Mouse (Mus musculus) midbrain, postnatal 0 days (tissue): ENCODE measurements around the gene Chl1. TPM values are rescaled to one million over a fixed set of nuclear protein-coding genes. Genes with fewer than 3 reads are reported as not detected.
A peak's percentile ranks its signal among the peaks of the same experiment; 100 is the strongest.

ENCODE experiments used
- ATAC-seq: fragments of 200-750 bp; cut with Nextera tagmentation; 2 replicates; pipeline ENCODE4 v1.8.0; 2017; ENCODE audit warnings: moderate number of reproducible peaks, mild to moderate bottlenecking, moderate TSS enrichment, moderate library complexity; ENCODE audit not compliant: low FRiP score
- DNase-seq: peaks from one replicate; pipeline ENCODE4 v3.0.0-alpha.2; 2015; ENCODE audit warnings: low spot score
- H3K27ac ChIP-seq: fragments of 300-500 bp; sonication (generic); 2 replicates; pipeline ENCODE4 v1.5.1; 2014; ENCODE audit warnings: low read depth, mild to moderate bottlenecking, low read length, mixed read lengths
- H3K27me3 ChIP-seq: fragments of 300-500 bp; sonication (generic); 2 replicates; pipeline ENCODE4 v1.6.1; 2014; ENCODE audit warnings: low read length, control low read depth, mixed read lengths; ENCODE audit not compliant: insufficient read depth
- H3K36me3 ChIP-seq: fragments of 300-500 bp; sonication (generic); 2 replicates; pipeline ENCODE4 v1.6.1; 2014; ENCODE audit warnings: low read length, control low read depth, mixed read lengths; ENCODE audit not compliant: insufficient read depth
- H3K4me1 ChIP-seq: fragments of 300-500 bp; sonication (generic); 2 replicates; pipeline ENCODE4 v1.6.1; 2014; ENCODE audit warnings: mild to moderate bottlenecking, control low read depth, antibody characterized with exemption, low read length, mixed read lengths; ENCODE audit not compliant: insufficient read depth
- H3K4me2 ChIP-seq: fragments of 300-500 bp; sonication (generic); 2 replicates; pipeline ENCODE4 v1.6.1; 2014; ENCODE audit warnings: low read depth, mild to moderate bottlenecking, low read length, mixed read lengths; ENCODE audit not compliant: poor library complexity, severe bottlenecking
- H3K4me3 ChIP-seq: fragments of 300-500 bp; sonication (generic); 2 replicates; pipeline ENCODE4 v1.5.1; 2014; ENCODE audit warnings: low read depth, mild to moderate bottlenecking, low read length, moderate library complexity
- H3K9ac ChIP-seq: fragments of 300-500 bp; sonication (generic); replicated peaks from 2 replicates; pipeline ENCODE4 v1.6.1; 2014; ENCODE audit warnings: mild to moderate bottlenecking, low read length, moderate library complexity, mixed read lengths; ENCODE audit not compliant: poor library complexity, severe bottlenecking
- H3K9me3 ChIP-seq: fragments of 300-500 bp; sonication (generic); 2 replicates; pipeline ENCODE4 v1.6.1; 2016; ENCODE audit warnings: low read length, control low read depth
- CTCF ChIP-seq: IDR thresholded peaks from 2 replicates; pipeline ENCODE4 v1.5.1; 2016; ENCODE audit warnings: antibody characterized with exemption, mild to moderate bottlenecking
- WGBS: fragments of 180-500 bp; shearing (Covaris S2); extraction: QIAGEN DNeasy Blood & Tissue Kit; methylation state at CpG from one replicate; pipeline ENCODE4 v1.1.7; 2014; 5-methylcytosine and 5-hydroxymethylcytosine counted together
- polyA plus RNA-seq: library from polyadenylated mRNA; unstranded; fragments of >200 nt; fragmentation: Nextera tagmentation; extraction: Ambion mirVana; gene quantifications from 2 replicates; pipeline ENCODE4 v1.2.1, GENCODE M21; 2015
- total RNA-seq: library from RNA; depleted of rRNA; stranded (reverse); fragments of >200 nt; gene quantifications from 2 replicates; pipeline ENCODE4 v1.2.3, GENCODE M21; 2014

The Chl1 gene
- total and polyA plus RNA-seq, 2 experiments from 2014 or later, result 224 to 300 TPM

GRCm38 (mm10) chr6:103699482-103699881, 189.1 kb downstream of the Chl1 start:
- DNase-seq, result no peak
- ATAC-seq, result no peak
- Histone ChIP-seq H3K9me3 (no peaks in the 10 kb centered on the region), H3K4me3 (no peak overlapping the region), H3K36me3 (peaks cover 21% of the 10 kb centered on the region), H3K27ac (no peak overlapping the region), H3K4me2 (no peak overlapping the region), H3K9ac (no peak overlapping the region), H3K4me1 (no peaks in the 10 kb centered on the region), H3K27me3 (no peaks in the 10 kb centered on the region)
- no peak for TF ChIP-seq CTCF
- 89% methylated on average over 1 of the region's 1 CpGs for WGBS

- Histone ChIP-seq H3K9me3 (no peaks in the 10 kb centered on the region), H3K4me3 (no peak overlapping the region), H3K27me3 (no peaks in the 10 kb centered on the region), H3K9ac (no peak overlapping the region), H3K27ac (no peak overlapping the region), H3K36me3 (peaks cover 21% of the 10 kb centered on the region), H3K4me2 (no peak overlapping the region), H3K4me1 (no peaks in the 10 kb centered on the region)
- TF ChIP-seq CTCF, result no peak
- no peak for ATAC-seq
- 80% methylated on average over 1 of the region's 1 CpGs for WGBS
- no peak for DNase-seq
These were observed 189.5 kb downstream of the Chl1 start for GRCm38 (mm10) chr6:103699895-103700294.

GRCm38 (mm10) chr6:103700336-103700735, 189.9 kb downstream of the Chl1 start:
- no peak for DNase-seq
- no peak for TF ChIP-seq CTCF
- ATAC-seq, result no peak
- WGBS, result 80% methylated on average over 7 of the region's 7 CpGs
- no peaks in the 10 kb centered on the region for H3K4me1 ChIP-seq
- peaks cover 21% of the 10 kb centered on the region for H3K36me3 ChIP-seq
- H3K27ac ChIP-seq, result no peak overlapping the region
- H3K9ac ChIP-seq, result no peak overlapping the region
- no peak overlapping the region for H3K4me2 ChIP-seq
- no peak overlapping the region for H3K4me3 ChIP-seq
- no peaks in the 10 kb centered on the region for H3K27me3 ChIP-seq
- H3K9me3 ChIP-seq, result no peaks in the 10 kb centered on the region

GRCm38 (mm10) chr6:103706366-103706765, 196.0 kb downstream of the Chl1 start:
- DNase-seq (no peak), ATAC-seq (no peak)
- WGBS, result 83% methylated on average over 3 of the region's 3 CpGs
- H3K9me3 ChIP-seq, result no peaks in the 10 kb centered on the region
- peaks cover 9% of the 10 kb centered on the region; the same call in 1 of the 2 replicates for H3K36me3 ChIP-seq
- no peak overlapping the region for H3K4me2 ChIP-seq
- no peaks in the 10 kb centered on the region for H3K4me1 ChIP-seq
- no peak for TF ChIP-seq CTCF
- H3K27me3 ChIP-seq, result no peaks in the 10 kb centered on the region
- no peak overlapping the region for H3K9ac ChIP-seq
- no peak overlapping the region for H3K27ac ChIP-seq
- no peak overlapping the region for H3K4me3 ChIP-seq

- no peaks in the 10 kb centered on the region for H3K4me1 ChIP-seq
- no peaks in the 10 kb centered on the region for H3K27me3 ChIP-seq
- no peak overlapping the region for H3K27ac ChIP-seq
- no peak overlapping the region for H3K9ac ChIP-seq
- H3K4me2 ChIP-seq, result no peak overlapping the region
- H3K9me3 ChIP-seq, result no peaks in the 10 kb centered on the region
- H3K36me3 ChIP-seq, result no peaks in the 10 kb centered on the region
- ATAC-seq, result no peak
- DNase-seq, result peak; percentile 48
- TF ChIP-seq CTCF, result peak; percentile 46
- H3K4me3 ChIP-seq, result no peak overlapping the region
These were observed 228.9 kb downstream of the Chl1 start for GRCm38 (mm10) chr6:103739291-103739690.

- Histone ChIP-seq H3K27me3 (no peaks in the 10 kb centered on the region), H3K4me2 (no peak overlapping the region), H3K9ac (no peak overlapping the region), H3K27ac (no peak overlapping the region), H3K36me3 (no peaks in the 10 kb centered on the region), H3K9me3 (no peaks in the 10 kb centered on the region), H3K4me1 (no peaks in the 10 kb centered on the region), H3K4me3 (no peak overlapping the region)
- peak; percentile 73 for TF ChIP-seq CTCF
- WGBS, result 58% methylated on average over 3 of the region's 3 CpGs
- DNase-seq (peak; percentile 32), ATAC-seq (no peak)
These were observed 232.4 kb downstream of the Chl1 start for GRCm38 (mm10) chr6:103742784-103743183.

- Histone ChIP-seq H3K4me2 (no peak overlapping the region), H3K4me1 (no peaks in the 10 kb centered on the region), H3K36me3 (no peaks in the 10 kb centered on the region), H3K4me3 (no peak overlapping the region), H3K27ac (no peak overlapping the region), H3K27me3 (no peaks in the 10 kb centered on the region), H3K9me3 (no peaks in the 10 kb centered on the region), H3K9ac (no peak overlapping the region)
- no peak for ATAC-seq
- 38% methylated on average over 4 of the region's 4 CpGs for WGBS
- peak; percentile 70 for TF ChIP-seq CTCF
- peak; percentile 69 for DNase-seq
These were observed 235.7 kb downstream of the Chl1 start for GRCm38 (mm10) chr6:103746103-103746502.
